Comparison of ENCODE assay signal across 22 mouse cellular contexts in the genomic region with DNA sequence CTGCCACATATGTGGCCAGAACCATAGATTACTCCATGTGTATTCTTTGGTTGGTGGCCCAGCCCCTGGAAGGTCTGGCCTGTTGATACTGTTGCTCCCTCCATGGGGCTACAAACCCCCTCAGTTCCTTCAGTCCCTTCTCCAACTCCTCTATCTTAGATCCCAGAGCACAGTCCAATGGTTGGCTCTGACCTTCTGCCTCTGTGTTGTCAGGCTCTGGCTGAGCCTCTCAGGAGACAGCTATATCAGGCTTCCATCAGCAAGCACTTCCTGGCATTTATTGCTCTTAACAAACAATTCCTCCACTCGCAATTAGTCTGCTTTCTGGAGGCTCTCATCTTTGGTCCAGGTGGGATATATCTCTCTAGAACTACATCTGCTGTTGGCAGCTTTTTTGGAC.
DNase-seq lines count a peak whose midpoint lies in the region; ATAC-seq lines count a peak whose summit lies in the region.
"Had no signal": no experiment of that assay in that cellular context is flagged by ENCODE, and none has a peak within 500 bp of the region (broad histone marks: within the 10 kb centered on the region; RNA-seq: fewer than 3 reads in every experiment).

No protein-coding gene starts in this region.

- H3K4me1 ChIP-seq in kidney, embryonic 14.5 days (ENCODE audit: control insufficient read depth, insufficient read depth, low read length) = no peaks in the 10 kb centered on the region
- no peaks in the 10 kb centered on the region for H3K4me1 ChIP-seq in kidney, embryonic 16.5 days (ENCODE audit: insufficient read depth, low read length)
- H3K4me1 ChIP-seq: embryonic facial prominence, embryonic 13.5 days; embryonic facial prominence, embryonic 15.5 days; forebrain, embryonic 10.5 days; forebrain, embryonic 12.5 days had no signal

- H3K36me3 ChIP-seq in kidney, embryonic 14.5 days (ENCODE audit: control insufficient read depth, insufficient read depth, low read length) = no peaks in the 10 kb centered on the region
- no peaks in the 10 kb centered on the region for H3K36me3 ChIP-seq in kidney, embryonic 16.5 days (ENCODE audit: insufficient read depth, low read length)
- H3K36me3 ChIP-seq: embryonic facial prominence, embryonic 13.5 days; embryonic facial prominence, embryonic 15.5 days; forebrain, embryonic 10.5 days; forebrain, embryonic 12.5 days had no signal

- peak; percentile 52; the same call in 1 of the 2 replicates for ATAC-seq in kidney, embryonic 14.5 days (ENCODE audit: low FRiP score, low TSS enrichment)
- peak; percentile 70; the same call in 1 of the 2 replicates for ATAC-seq in kidney, embryonic 16.5 days (ENCODE audit: low FRiP score, low TSS enrichment)
- ATAC-seq: forebrain, embryonic 14.5 days; forebrain, embryonic 16.5 days had no signal

- H3K4me3 ChIP-seq in kidney, embryonic 14.5 days (ENCODE audit: low read length) = no peak overlapping the region
- H3K4me3 ChIP-seq in kidney, embryonic 16.5 days (ENCODE audit: low read length) = no peak overlapping the region
- H3K4me3 ChIP-seq: embryonic facial prominence, embryonic 13.5 days; embryonic facial prominence, embryonic 15.5 days; erythroblast, embryonic 14.5 days; forebrain, embryonic 10.5 days; forebrain, embryonic 12.5 days had no signal

- no peak overlapping the region for H3K27ac ChIP-seq in kidney, embryonic 14.5 days (ENCODE audit: low read depth, low read length)
- H3K27ac ChIP-seq in kidney, embryonic 16.5 days (ENCODE audit: low read length) = no peak overlapping the region
- H3K27ac ChIP-seq: embryonic facial prominence, embryonic 13.5 days; embryonic facial prominence, embryonic 15.5 days; forebrain, embryonic 10.5 days; forebrain, embryonic 12.5 days had no signal

- H3K4me2 ChIP-seq in kidney, embryonic 14.5 days (replicated peaks; ENCODE audit: low read depth, low read length) = no peak overlapping the region
- no peak overlapping the region for H3K4me2 ChIP-seq in kidney, embryonic 16.5 days (replicated peaks; ENCODE audit: low read depth, low read length)
- H3K4me2 ChIP-seq: embryonic facial prominence, embryonic 13.5 days; embryonic facial prominence, embryonic 15.5 days; forebrain, embryonic 12.5 days had no signal

- no peaks in the 10 kb centered on the region for H3K9me3 ChIP-seq in kidney, embryonic 14.5 days (ENCODE audit: control insufficient read depth, low read length)
- H3K9me3 ChIP-seq in kidney, embryonic 16.5 days (ENCODE audit: low read length) = no peaks in the 10 kb centered on the region
- H3K9me3 ChIP-seq: embryonic facial prominence, embryonic 13.5 days; embryonic facial prominence, embryonic 15.5 days; forebrain, embryonic 10.5 days; forebrain, embryonic 12.5 days had no signal

- WGBS in kidney, embryonic 14.5 days = 3% methylated on average over 1 of the region's 1 CpGs
- 0% methylated on average over 1 of the region's 1 CpGs for WGBS in kidney, embryonic 16.5 days

- no peaks in the 10 kb centered on the region for H3K27me3 ChIP-seq in kidney, embryonic 14.5 days (ENCODE audit: control insufficient read depth, insufficient read depth, low read length)
- H3K27me3 ChIP-seq in kidney, embryonic 16.5 days (ENCODE audit: insufficient read depth, low read length) = no peaks in the 10 kb centered on the region
- H3K27me3 ChIP-seq: embryonic facial prominence, embryonic 13.5 days; embryonic facial prominence, embryonic 15.5 days; forebrain, embryonic 12.5 days had no signal

- no peak for DNase-seq in kidney, postnatal 4 days
- no peak for DNase-seq in kidney, postnatal 10 days
- peak; percentile 31 for DNase-seq in A20 (ENCODE audit: low read depth, low spot score)
- DNase-seq: adrenal gland, adult 2 months; adrenal gland, postnatal 10 days; adrenal gland, postnatal 25 days; cerebellum, adult 11 months; cerebellum, adult 18-20 months; cerebellum, adult 8-10 months; cerebellum, adult 9-11 months; cerebellum, postnatal 14 days; cerebellum, postnatal 36 days; embryo, embryonic 11 days had no signal

- H3K9ac ChIP-seq in kidney, embryonic 14.5 days (ENCODE audit: low read depth, low read length) = no peak overlapping the region
- H3K9ac ChIP-seq in kidney, embryonic 16.5 days (replicated peaks; ENCODE audit: low read length) = no peak overlapping the region
- H3K9ac ChIP-seq: embryonic facial prominence, embryonic 13.5 days; embryonic facial prominence, embryonic 15.5 days; forebrain, embryonic 12.5 days had no signal
